Mouse (Mus musculus): ENCODE measurements at regions not wholly inside any gene's neighbourhood (a gene's known extent, or its start where the extent isn't known, plus 50 kb on each side); places are given as distances from the start of the nearest gene placed in this dataset.

- no peaks in the 10 kb centered on the region for H3K4me1 ChIP-seq
- no peak for TF ChIP-seq GATA1 (IDR thresholded peaks at IDR 0.05; ENCODE audit: borderline replicate concordance, low read length)
- no peak for TF ChIP-seq FLI1 (IDR thresholded peaks at IDR 0.05; ENCODE audit: low read length)
- H3K9me3 ChIP-seq, result peaks cover 10% of the 10 kb centered on the region; the same call in 1 of the 2 replicates
- H3K27me3 ChIP-seq (replicated peaks), result no peaks in the 10 kb centered on the region
- H3K4me3 ChIP-seq (replicated peaks), result no peak overlapping the region
- no peaks in the 10 kb centered on the region for H3K36me3 ChIP-seq (replicated peaks; ENCODE audit: low read length)
Measured at GRCm38 (mm10) chr14:16944441-16944840, 125.5 kb upstream of the Rarb start.

- Histone ChIP-seq H3K36me3 (replicated peaks; ENCODE audit: low read length) (no peaks in the 10 kb centered on the region), H3K4me3 (replicated peaks) (no peak overlapping the region), H3K27me3 (replicated peaks) (no peaks in the 10 kb centered on the region), H3K4me1 (no peaks in the 10 kb centered on the region), H3K9me3 (peaks cover 10% of the 10 kb centered on the region; the same call in 1 of the 2 replicates)
- no peak for TF ChIP-seq FLI1 (IDR thresholded peaks at IDR 0.05; ENCODE audit: low read length)
- no peak for TF ChIP-seq GATA1 (IDR thresholded peaks at IDR 0.05; ENCODE audit: borderline replicate concordance, low read length)
Measured at GRCm38 (mm10) chr14:16943531-16943930, 124.6 kb upstream of the Rarb start.

GRCm38 (mm10) chr14:16927136-16927535, 108.2 kb upstream of the Rarb start:
- H3K4me3 ChIP-seq (replicated peaks), result no peak overlapping the region
- no peaks in the 10 kb centered on the region for H3K27me3 ChIP-seq (replicated peaks)
- no peaks in the 10 kb centered on the region for H3K36me3 ChIP-seq (replicated peaks; ENCODE audit: low read length)
- H3K4me1 ChIP-seq, result no peaks in the 10 kb centered on the region; the same call in 1 of the 2 replicates
- no peaks in the 10 kb centered on the region for H3K9me3 ChIP-seq
- TF ChIP-seq GATA1 (IDR thresholded peaks at IDR 0.05; ENCODE audit: borderline replicate concordance, low read length) (no peak), FLI1 (IDR thresholded peaks at IDR 0.05; ENCODE audit: low read length) (no peak)

DNA sequence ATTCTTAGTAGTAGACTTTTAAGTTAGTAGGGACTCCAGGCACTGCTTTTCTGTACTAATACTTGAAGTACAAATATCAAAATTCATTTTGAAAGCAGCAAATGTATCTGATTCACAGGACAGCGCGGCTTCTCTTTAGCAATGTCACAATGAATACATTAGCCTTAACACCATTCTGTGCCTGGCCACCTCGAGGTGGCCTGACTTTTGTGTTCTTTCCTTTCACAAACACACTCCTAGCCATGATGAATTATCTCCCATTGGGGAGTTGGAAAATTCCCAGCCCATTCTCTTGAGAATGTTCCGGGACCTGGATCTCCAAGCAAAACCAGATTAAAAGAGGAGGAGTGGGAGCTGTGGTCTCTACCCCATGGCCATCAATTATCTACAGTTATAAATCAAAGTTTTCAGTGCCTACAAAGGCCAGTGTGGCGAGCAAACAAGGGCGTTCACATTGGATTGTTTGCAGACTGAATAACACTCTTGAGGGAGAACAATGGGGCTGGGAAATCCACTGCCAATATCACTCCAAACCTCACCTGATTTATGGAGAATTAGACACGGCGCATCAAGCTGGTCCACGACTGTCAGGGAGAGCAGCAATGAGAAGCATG, 82.7 kb upstream of the Rarb start:
- no peaks in the 10 kb centered on the region for H3K36me3 ChIP-seq (replicated peaks; ENCODE audit: low read length)
- H3K4me1 ChIP-seq, result peaks cover 14% of the 10 kb centered on the region
- TF ChIP-seq FLI1 (IDR thresholded peaks at IDR 0.05; ENCODE audit: low read length), result no peak
- TF ChIP-seq GATA1 (IDR thresholded peaks at IDR 0.05; ENCODE audit: borderline replicate concordance, low read length), result no peak
- no peak overlapping the region for H3K4me3 ChIP-seq (replicated peaks)
- H3K9me3 ChIP-seq, result no peaks in the 10 kb centered on the region
- peaks cover 6% of the 10 kb centered on the region for H3K27me3 ChIP-seq (replicated peaks)

DNA sequence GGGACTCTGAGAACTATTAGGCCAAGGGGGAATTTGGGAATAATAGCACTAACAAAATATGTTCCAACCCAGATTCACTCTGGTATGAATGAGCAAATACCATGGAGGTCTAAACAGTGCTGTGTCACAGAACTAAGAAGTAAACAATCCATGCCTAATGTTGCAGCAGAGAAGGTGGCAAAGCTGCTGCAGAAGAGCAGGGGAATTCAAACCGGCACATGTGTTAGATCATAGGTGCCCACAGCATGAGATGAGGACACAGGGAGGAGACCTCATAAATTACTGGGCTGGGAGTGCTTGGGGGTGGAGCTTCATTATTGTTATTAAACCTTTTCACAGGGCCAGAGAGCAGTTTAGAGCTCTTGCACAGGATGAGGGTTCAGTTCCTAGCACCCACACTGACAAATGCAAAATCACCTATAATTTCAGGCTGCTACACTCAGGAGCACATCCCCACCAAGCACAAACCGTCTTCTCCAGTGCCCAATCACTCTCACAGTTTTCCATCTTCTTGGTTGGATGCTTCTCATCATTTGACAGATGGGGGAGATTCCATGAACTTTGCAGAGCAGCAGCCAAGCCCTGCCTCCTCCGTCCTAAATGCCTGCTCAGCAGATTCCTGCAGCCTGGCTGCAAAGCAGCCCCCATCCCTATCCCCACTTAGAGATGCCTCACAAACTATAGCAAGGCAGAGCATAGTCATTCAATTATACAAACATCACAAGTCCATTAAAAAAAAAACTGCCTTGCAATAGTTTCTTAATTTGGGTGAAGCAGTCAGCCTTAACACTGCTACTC, 79.0 kb upstream of the Rarb start:
- Histone ChIP-seq H3K27me3 (replicated peaks) (peaks cover 8% of the 10 kb centered on the region), H3K9me3 (no peaks in the 10 kb centered on the region), H3K4me3 (replicated peaks) (no peak overlapping the region), H3K4me1 (peaks cover 21% of the 10 kb centered on the region), H3K36me3 (replicated peaks; ENCODE audit: low read length) (no peaks in the 10 kb centered on the region)
- TF ChIP-seq FLI1 (IDR thresholded peaks at IDR 0.05; ENCODE audit: low read length), result no peak
- TF ChIP-seq GATA1 (IDR thresholded peaks at IDR 0.05; ENCODE audit: borderline replicate concordance, low read length), result no peak

GRCm38 (mm10) chr14:16896974-16897373, 78.0 kb upstream of the Rarb start:
- Histone ChIP-seq H3K9me3 (no peaks in the 10 kb centered on the region), H3K4me1 (peaks cover 21% of the 10 kb centered on the region), H3K36me3 (replicated peaks; ENCODE audit: low read length) (no peaks in the 10 kb centered on the region), H3K27me3 (replicated peaks) (peaks cover 7% of the 10 kb centered on the region), H3K4me3 (replicated peaks) (no peak overlapping the region)
- TF ChIP-seq GATA1 (IDR thresholded peaks at IDR 0.05; ENCODE audit: borderline replicate concordance, low read length) (no peak), FLI1 (IDR thresholded peaks at IDR 0.05; ENCODE audit: low read length) (no peak)

DNA sequence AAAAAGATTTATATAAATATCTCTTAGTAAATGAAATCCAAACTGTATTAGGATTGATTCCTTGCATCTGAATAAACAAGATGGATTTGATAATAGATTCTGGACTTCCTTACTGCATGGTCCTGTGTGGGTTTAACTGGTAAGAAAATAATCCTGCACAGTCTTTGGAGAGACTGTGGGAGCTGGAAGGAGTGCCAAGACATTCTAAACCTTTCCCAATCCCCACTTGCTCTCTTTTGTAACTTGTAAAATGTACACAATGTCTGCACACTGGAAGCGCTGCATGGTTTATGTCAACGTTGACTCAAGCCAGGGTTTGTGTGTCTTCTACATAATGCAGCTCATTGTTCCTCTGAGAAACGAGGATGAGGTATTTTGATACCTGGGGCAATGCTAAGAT, 62.3 kb upstream of the Rarb start:
- no peaks in the 10 kb centered on the region for H3K36me3 ChIP-seq (replicated peaks; ENCODE audit: low read length)
- no peaks in the 10 kb centered on the region for H3K27me3 ChIP-seq (replicated peaks)
- H3K4me1 ChIP-seq, result no peaks in the 10 kb centered on the region
- no peak overlapping the region for H3K4me3 ChIP-seq (replicated peaks)
- no peak for TF ChIP-seq FLI1 (IDR thresholded peaks at IDR 0.05; ENCODE audit: low read length)
- TF ChIP-seq GATA1 (IDR thresholded peaks at IDR 0.05; ENCODE audit: borderline replicate concordance, low read length), result no peak
- H3K9me3 ChIP-seq, result no peaks in the 10 kb centered on the region

DNA sequence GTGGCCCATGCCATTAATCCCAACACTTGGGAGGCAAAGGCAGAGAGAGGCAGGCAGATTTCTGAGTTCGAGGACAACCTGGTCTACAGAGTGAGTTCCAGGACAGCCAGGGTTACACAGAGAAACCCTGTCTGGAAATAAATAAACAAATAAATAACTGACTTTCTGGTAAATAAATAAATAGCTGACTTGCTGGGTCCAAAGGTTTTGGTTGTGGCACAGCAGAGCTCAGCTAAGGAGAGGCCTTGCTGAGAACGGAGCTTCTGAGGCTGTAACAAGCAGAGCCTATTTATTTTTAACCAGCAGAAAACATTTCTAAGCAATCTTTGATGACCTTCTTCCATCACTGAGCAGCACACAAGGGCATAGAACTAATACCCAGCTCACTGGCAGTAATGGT, 50.3 kb upstream of the Rarb start:
- Histone ChIP-seq H3K36me3 (replicated peaks; ENCODE audit: low read length) (no peaks in the 10 kb centered on the region), H3K27me3 (replicated peaks) (no peaks in the 10 kb centered on the region), H3K4me1 (peaks cover 4% of the 10 kb centered on the region), H3K9me3 (no peaks in the 10 kb centered on the region), H3K4me3 (replicated peaks) (no peak overlapping the region)
- TF ChIP-seq FLI1 (IDR thresholded peaks at IDR 0.05; ENCODE audit: low read length) (no peak), GATA1 (IDR thresholded peaks at IDR 0.05; ENCODE audit: borderline replicate concordance, low read length) (no peak)
